Mouse (Mus musculus): Measurements from ENCODE around the gene Ankrd17.
"Not testable (repeated sequence)": the region's sequence is repeated elsewhere in the genome, so short reads cannot be mapped to it uniquely, and the experiment has no call there.

The Ankrd17 gene

GRCm38 (mm10) chr5:90338177-90339091, 27.9 kb downstream of the Ankrd17 start:
- DNase-seq (ENCODE audit: low read depth): no peak

- DNase-seq (ENCODE audit: low read depth): no peak
These were observed 33.9 kb downstream of the Ankrd17 start for GRCm38 (mm10) chr5:90332478-90332877.

- no peak for DNase-seq (ENCODE audit: low read depth)
These were observed 35.3 kb downstream of the Ankrd17 start for GRCm38 (mm10) chr5:90331071-90331470.

- DNase-seq (ENCODE audit: low read depth): no peak
These were observed 68.0 kb downstream of the Ankrd17 start for GRCm38 (mm10) chr5:90298396-90298795.

DNA sequence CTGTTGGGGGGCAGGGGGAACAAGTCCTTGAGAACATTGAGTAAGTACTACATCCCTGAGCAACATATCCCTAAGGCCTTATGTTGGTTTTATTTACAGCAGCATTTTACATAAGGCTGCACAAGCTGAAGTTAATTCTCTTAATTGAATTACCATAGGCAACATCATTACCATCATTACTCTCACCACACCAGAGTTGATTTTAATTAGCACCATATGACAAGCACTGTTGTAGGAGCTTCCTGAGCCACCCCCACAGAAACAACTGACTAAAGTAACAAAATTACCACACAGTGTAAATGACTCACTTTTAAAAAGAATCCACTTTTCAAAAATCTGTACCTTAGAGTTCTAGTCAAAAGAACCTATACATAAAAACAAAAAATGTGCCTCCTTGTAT, 76.5 kb downstream of the Ankrd17 start:
- DNase-seq (ENCODE audit: low read depth): no peak

GRCm38 (mm10) chr5:90286559-90286958, 79.8 kb downstream of the Ankrd17 start:
- DNase-seq (ENCODE audit: low read depth): peak; percentile 59

DNA sequence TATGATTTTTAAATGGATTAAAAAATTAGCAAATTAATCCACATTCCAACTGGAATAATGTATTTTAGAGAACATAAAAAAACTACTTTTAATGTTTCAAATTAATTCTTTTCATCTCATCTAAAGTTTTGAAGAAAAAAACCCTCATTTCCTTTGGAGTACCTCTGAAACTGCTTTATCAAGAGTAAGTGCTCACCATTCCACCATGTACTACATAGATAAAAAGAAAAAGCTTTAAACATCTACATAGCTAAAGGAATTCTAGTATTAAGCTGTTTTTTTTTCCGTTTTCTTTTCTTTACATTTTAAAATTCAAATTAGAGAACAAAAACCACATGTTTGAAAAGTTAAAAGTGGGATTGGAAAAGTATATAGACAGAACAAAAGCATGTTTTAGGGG, 86.3 kb downstream of the Ankrd17 start:
- DNase-seq (ENCODE audit: low read depth): no peak

DNA sequence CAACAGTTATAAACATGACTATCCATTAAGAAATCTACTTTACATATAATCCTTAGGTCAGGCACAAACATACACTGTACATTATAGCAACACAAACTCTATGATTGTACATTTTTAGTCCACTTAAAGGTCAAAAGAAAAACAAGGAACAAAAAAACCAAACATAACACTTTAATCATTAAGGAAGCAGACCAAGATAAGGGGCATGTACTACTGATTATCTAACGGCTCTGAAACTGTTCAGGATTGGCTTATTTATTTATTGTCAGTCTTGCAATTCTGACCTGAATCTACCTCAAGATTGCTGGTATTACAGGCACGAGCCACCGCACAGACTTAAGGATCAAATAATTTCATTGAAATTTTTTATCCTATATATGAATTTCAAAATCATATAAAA, 87.0 kb downstream of the Ankrd17 start:
- DNase-seq (ENCODE audit: low read depth): no peak

GRCm38 (mm10) chr5:90277443-90277842, 88.9 kb downstream of the Ankrd17 start:
- DNase-seq (ENCODE audit: low read depth): peak; percentile 30

DNA sequence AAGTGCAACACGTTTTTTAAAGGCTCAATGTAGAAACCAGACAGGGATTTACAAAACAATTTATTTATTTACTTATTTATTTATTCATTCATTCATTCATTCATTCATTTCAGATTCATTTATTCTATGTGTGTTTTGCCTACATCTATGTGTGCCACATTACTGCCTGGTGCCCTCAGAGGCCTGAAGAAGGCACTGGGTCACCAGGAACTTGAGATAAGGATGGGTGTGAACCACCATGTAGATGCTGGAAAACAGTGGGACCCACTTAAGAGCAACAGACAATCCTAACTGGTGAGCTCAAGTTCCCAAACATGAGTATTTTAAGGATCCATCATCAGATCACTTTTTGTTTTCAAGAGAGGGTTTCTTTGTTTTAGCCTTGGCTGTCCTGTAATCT, 91.6 kb downstream of the Ankrd17 start:
- no peak for DNase-seq (ENCODE audit: low read depth)

- not testable (repeated sequence) for DNase-seq (ENCODE audit: low read depth)
These were observed 104.1 kb downstream of the Ankrd17 start for GRCm38 (mm10) chr5:90262230-90262629.

- no peak for DNase-seq (ENCODE audit: low read depth)
These were observed 109.4 kb downstream of the Ankrd17 start for GRCm38 (mm10) chr5:90257023-90257422.

DNA sequence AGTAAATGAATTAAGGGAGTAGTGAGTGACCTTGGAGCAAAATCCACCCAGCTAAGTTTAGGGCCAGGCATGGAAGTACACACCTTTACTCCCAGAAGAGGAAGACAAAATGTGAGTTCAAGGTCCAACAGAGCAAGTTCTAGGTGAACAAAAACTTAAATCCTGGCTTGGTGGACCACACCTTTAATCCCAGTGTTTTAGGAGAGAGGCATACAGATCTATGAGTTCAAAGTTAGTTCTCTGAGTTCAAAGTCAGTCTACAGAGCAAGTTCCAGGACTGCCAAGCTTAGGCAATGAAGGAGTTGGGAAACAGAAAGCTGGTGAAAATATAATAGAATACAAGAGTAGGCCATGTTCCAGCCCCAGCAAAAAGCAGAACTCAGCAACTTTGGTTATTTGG, 118.9 kb downstream of the Ankrd17 start:
- no peak for DNase-seq (ENCODE audit: low read depth)

GRCm38 (mm10) chr5:90246987-90247386, 119.4 kb downstream of the Ankrd17 start:
- no peak for DNase-seq (ENCODE audit: low read depth)

DNA sequence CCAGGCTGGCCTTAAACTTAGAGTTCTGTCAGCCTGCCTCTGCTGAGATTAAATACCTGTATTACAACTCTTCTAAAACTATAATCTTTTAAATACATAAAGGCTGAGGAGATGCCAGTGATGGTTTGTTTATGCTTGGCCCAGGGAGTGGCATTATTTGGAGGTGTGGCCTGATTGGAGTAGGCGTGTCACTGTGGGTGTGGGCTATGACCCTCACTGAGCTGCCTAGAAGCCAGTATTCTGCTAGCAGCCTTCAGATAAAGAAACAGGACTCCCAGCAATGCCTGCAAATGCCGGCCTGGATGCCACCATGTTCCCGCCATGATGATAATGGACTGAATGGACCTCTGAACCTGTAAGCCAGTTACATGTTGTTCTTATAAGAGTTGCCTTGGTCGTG, 119.8 kb downstream of the Ankrd17 start:
- no peak for DNase-seq (ENCODE audit: low read depth)

DNA sequence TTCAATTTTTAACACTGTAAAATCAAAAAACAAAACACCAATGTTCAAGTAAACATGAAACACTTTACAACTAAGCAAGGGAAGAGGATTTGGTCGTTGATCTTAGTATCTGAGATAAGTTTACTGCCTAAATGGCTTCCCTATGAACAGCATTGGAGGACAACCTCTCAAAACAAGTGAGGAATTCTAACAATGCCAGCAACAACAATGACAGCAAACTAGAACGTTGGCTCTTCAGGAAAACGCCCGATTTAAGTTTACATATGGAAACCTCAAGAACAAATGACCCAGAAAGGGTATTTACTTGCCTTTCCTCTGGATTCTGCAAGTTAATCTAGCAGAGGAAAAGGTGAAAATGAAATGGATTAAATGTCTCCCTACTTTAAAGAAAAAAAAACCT, 121.0 kb downstream of the Ankrd17 start:
- DNase-seq (ENCODE audit: low read depth): no peak

GRCm38 (mm10) chr5:90235217-90235616, 131.2 kb downstream of the Ankrd17 start:
- DNase-seq (ENCODE audit: low read depth): no peak

- no peak for DNase-seq (ENCODE audit: low read depth)
These were observed 133.1 kb downstream of the Ankrd17 start for GRCm38 (mm10) chr5:90233305-90233704.

DNA sequence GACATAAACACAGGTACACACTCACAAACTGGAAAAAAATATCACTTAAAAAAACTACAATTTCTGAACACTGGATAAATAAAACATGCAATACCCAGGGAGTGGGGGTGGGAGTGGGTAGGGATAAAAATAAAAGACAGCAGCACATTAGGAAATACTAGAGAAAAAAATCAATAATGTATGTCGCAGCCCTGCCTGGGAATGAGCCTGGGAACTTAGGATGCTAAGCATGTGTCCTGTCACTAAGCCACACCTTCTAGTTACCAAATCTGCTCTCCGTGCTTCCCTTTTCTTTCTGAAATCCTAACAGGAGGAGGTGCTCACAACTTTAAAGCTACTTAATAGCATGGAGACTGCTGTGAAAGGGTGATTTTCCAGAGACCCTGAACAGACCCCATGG, 136.6 kb downstream of the Ankrd17 start:
- DNase-seq (ENCODE audit: low read depth): no peak

DNA sequence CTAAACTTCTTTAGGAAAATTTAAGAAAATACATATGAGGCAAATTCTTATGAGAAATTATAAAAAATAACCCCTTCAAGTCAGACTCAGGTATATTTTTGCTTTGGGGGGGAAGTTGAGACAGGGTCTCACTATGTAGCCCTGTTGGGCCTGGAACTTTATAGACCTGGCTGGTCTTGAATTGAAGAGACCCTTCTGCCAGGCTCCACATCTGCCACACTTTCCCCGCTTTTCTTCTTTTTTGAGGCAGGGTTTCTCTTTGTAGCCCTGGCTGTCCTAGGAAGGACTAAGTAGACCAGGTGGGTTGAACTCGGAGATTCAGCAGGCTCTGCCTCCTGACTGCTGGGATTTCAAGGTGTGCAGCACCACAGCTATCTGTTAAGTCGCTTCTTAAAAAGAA, 139.7 kb downstream of the Ankrd17 start:
- DNase-seq (ENCODE audit: low read depth): no peak

GRCm38 (mm10) chr5:90224730-90225129, 141.6 kb downstream of the Ankrd17 start:
- DNase-seq (ENCODE audit: low read depth): peak; percentile 17

- peak; percentile 100 for DNase-seq (ENCODE audit: low read depth)
These were observed 142.6 kb downstream of the Ankrd17 start, which contains the start of gene Cox18 for GRCm38 (mm10) chr5:90223534-90224381. Cox18 (minus strand) TSS chr5:90224001.

DNA sequence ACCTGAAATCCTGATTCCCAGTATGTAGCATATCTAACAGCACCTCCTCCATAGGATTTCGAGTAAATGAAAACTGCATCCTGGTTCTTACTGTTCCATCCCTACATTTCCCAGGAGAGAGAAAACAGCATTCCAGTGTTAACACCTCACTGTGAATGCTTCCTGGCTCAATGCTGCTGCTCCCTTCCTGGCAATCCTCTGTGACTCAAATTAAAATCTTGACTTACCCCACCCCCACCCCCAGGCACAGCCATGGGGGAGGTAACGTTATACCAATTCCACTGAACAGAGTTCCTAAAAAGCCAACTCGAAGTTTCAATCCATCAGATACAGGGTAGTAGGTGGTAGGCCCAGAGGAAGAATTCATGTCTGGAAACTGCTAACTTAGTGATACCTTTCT, 143.4 kb downstream of the Ankrd17 start:
- DNase-seq (ENCODE audit: low read depth): peak; percentile 49

All from NIH3T3 (cell line).